Mouse (Mus musculus) bone marrow, adult 2 months (tissue): ENCODE results near the gene Bpnt1. TPM values are rescaled to one million over a fixed set of nuclear protein-coding genes. Genes with fewer than 3 reads are reported as not detected.
A peak's percentile ranks its signal among the peaks of the same experiment; 100 is the strongest.

Experiments used
- H3K27ac ChIP-seq: fragments of 200-500 bp; 2 replicates; pipeline ENCODE4 v1.5.1; 2012; ENCODE audit warnings: low read depth, mild to moderate bottlenecking, control low read depth, inconsistent platforms, low read length; ENCODE audit not compliant: control insufficient read depth, poor library complexity, insufficient read depth
- H3K4me1 ChIP-seq: fragments of 200-500 bp; 2 replicates; pipeline ENCODE4 v1.6.1; 2011; ENCODE audit warnings: low read length; ENCODE audit not compliant: control insufficient read depth, insufficient read depth
- H3K4me3 ChIP-seq: fragments of 200-500 bp; replicated peaks from 2 replicates; pipeline ENCODE3; 2011; ENCODE audit warnings: mild to moderate bottlenecking, low read depth, low read length, control low read depth; ENCODE audit not compliant: control insufficient read depth
- CTCF ChIP-seq: fragments of 200-500 bp; IDR thresholded peaks from 2 replicates; pipeline ENCODE4 v1.5.1; 2011; ENCODE audit warnings: low read length, control low read depth; ENCODE audit not compliant: control insufficient read depth, insufficient read depth
- POLR2A ChIP-seq: fragments of 200-500 bp; IDR thresholded peaks from 2 replicates; pipeline ENCODE4 v1.6.1; 2011; ENCODE audit warnings: low read depth, mild to moderate bottlenecking, control low read depth, low read length, borderline replicate concordance; ENCODE audit not compliant: control insufficient read depth
- WGBS: fragments of 180-500 bp; shearing (Covaris S2); methylation state at CpG from one replicate; pipeline ENCODE4 v1.1.7; 2018; 5-methylcytosine and 5-hydroxymethylcytosine counted together
- polyA plus RNA-seq: library from polyadenylated mRNA; stranded (reverse); fragments of >200 nt; gene quantifications from 2 replicates; pipeline ENCODE4 v1.2.4, GENCODE M21; 2011; ENCODE audit warnings: low replicate concordance; ENCODE audit not compliant: missing spikeins, insufficient read depth, insufficient read length

The Bpnt1 gene
- polyA plus RNA-seq, 1 experiment, result 11.3 TPM

DNA sequence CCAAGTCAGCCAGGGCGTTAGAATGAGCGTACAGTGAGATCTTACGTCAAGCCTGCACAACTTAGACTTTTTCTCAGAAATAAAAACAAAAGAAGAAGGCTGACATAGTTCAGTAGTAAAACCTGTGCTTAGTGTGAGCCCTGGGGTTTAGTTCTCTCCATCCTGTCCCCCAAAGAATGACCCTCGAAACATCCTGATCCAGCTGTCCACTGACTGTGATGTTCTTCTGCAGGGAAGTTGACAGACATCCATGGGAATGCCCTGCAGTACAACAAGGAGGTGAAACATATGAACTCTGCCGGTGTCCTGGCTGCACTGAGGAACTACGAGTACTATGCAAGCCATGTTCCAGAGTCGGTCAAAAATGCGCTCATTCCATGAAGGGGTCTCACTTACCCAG, 24.3 kb downstream of the Bpnt1 start:
- Histone ChIP-seq H3K27ac (no peak overlapping the region), H3K4me3 (no peak overlapping the region), H3K4me1 (no peaks in the 10 kb centered on the region)
- no peak for TF ChIP-seq CTCF
- TF ChIP-seq POLR2A, result no peak
- 91% methylated on average over 8 of the region's 8 CpGs for WGBS

DNA sequence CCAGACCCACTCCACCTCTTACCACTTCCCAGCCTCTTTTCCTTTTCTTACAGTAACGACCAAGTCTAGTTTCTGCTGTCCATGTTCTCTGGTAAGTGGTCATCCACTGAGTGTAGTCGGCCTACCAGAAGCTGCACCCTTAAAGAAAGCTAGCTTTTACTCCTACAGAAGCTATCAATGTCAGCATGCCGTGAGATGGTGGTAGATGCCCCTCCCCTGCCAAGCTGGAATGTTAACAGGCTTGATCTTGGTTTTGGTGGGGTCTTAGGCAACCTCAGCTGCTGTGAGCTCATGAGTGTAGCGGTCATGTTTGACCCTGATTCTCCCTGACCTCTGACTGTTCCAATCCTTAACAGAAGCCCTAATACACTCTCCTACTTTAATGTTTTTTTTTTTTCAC, 26.3 kb downstream of the Bpnt1 start:
- 82% methylated on average over 4 of the region's 4 CpGs for WGBS
- Histone ChIP-seq H3K4me1 (no peaks in the 10 kb centered on the region), H3K4me3 (no peak overlapping the region), H3K27ac (no peak overlapping the region)
- no peak for TF ChIP-seq CTCF
- no peak for TF ChIP-seq POLR2A

DNA sequence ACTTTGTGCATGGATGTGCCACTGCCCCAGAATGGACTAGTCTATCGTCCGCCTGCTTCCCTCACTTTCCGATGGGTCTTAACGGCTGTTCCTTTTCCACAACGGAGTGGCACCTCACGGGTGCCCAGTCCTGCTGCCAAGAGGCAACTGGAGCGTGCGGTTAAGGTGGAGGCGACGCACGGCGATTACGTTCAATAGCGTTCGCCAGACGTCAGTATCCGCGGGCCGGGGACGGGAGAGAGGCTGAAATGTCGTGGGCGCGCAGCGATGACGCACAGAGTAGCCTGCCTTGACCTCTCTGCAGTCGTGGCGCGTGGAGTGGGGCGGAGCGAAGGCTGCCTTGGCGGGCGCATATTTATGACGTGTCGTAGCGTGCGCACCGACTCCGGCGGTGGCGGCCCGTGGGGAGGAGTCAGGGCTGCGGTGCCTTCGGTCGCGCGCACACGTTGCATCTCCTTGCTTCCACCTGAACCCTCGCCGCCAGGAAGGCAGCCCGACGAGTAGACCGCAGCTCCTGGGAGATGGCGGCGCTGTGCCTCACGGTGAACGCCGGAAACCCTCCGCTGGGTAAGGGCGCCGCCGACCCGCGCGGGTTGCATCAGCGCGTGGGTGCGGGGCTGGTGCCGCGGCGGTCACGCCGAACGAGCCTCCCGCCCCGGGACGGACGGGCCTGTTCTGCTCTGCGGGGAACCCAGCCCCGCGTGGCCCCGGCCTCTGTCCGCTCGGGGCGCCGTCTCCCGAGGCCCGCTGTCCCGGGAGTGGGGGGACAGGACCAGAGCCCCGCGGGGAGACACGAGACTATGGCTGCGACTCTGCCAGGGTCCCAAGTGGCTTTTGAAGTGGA, 30.9 kb downstream of the Bpnt1 start, which contains the start of gene Eprs:
TSS of gene Eprs (plus strand) at position 368 of the 844 bp plus-strand sequence.
- no peaks in the 10 kb centered on the region for H3K4me1 ChIP-seq
- TF ChIP-seq POLR2A, result peak; percentile 80; the same call in 1 of the 2 replicates
- TF ChIP-seq CTCF, result no peak
- H3K4me3 ChIP-seq, result peak within 1 kb of the TSS; percentile 72
- H3K27ac ChIP-seq, result peak within 1 kb of the TSS; percentile 34
- under 1% methylated on average over 92 of the region's 92 CpGs for WGBS

DNA sequence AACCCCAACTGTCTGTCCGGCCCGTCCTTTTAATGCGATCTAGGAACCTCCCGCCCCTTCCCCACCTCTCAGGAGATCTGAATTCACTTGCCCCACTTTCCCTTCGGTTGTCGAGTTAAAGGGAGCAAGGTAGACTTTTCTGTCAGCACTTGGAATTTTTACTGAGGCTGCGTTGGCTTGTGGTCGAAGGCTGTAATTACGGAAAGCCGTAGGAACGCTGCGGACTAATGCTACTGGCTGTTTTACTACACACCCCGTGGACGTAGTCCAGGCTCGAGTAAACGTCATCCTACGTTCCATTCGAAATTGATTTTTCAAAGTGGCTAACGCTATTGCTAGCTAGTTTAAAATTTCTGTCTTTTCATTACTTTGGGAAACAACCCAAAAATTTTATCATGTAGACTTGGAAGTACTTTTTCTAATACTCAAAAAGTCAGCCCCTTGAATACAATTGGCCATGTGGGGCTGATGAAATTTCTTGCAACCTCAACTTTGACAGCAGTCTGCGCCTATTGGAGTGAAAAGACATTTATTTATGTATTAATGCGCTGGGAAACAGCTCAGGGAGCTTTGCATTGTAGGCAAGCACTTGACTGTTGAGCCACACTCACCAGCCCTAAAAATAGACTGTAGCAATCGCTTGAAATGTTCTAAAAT, 31.7 kb downstream of the Bpnt1 start:
- Histone ChIP-seq H3K4me3 (peak overlapping the region; percentile 72), H3K27ac (peak overlapping the region; percentile 34), H3K4me1 (no peaks in the 10 kb centered on the region)
- WGBS, result 1% methylated on average over 22 of the region's 22 CpGs
- TF ChIP-seq CTCF (no peak), POLR2A (no peak)

DNA sequence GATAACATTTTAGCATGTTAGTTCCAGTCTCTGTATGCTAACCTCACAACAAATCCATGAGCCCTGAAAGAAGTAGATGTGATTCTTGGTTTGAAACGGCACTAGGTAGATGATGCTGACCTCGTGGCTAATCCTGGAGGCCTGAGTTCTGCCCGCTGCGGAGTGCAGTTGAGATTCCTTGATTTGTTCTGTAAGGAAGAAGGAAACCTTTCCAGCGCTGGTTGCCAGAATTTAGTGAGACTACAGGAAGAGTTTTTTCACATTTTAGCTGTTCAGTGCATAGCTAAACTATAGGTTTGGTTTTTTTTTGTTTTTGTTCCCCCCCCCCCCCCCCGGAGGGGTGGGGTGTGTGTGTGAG, 32.2 kb downstream of the Bpnt1 start:
- H3K4me3 ChIP-seq, result no peak overlapping the region
- 52% methylated on average over 6 of the region's 6 CpGs for WGBS
- no peaks in the 10 kb centered on the region for H3K4me1 ChIP-seq
- H3K27ac ChIP-seq, result no peak overlapping the region
- TF ChIP-seq POLR2A (no peak), CTCF (no peak)

DNA sequence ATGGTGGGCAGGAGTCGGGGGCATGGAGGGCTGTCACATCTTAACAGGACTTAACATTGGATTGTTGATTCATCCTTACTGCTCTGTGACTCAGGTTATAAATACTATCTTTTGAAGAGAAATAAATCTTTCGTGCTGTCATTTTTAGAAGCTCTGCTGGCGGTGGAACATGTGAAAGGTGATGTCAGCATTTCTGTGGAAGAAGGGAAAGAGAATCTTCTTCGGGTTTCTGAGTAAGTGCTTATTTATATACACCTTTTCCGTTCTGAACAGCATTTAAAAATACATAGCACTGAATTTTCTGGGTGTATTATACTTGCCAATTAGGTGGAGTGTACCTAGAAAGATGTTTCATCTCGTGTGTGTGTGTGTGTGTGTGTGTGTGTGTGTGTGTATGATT, 35.4 kb downstream of the Bpnt1 start:
- no peak overlapping the region for H3K27ac ChIP-seq
- 73% methylated on average over 6 of the region's 6 CpGs for WGBS
- TF ChIP-seq POLR2A (no peak), CTCF (no peak)
- no peak overlapping the region for H3K4me3 ChIP-seq
- H3K4me1 ChIP-seq, result no peaks in the 10 kb centered on the region

DNA sequence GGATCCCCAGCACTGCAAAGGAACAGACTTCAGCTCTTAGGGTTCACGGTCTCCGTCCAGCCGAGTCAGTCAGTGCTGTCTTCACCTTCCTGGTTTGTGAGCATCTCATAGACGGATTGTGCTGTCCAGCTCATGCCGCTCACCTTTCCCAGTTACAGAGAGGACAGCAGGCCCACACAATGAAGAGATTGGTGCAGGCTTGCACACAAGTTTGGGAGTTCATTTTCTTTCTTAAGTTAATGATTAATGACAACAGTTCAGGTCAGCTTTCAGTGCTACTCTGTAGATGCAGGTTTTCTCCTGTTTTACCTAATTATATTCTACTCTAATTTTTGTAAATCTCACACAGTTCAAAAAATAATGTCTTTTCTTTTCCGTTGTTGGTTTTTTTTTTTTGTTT, 38.0 kb downstream of the Bpnt1 start:
- 88% methylated on average over 6 of the region's 6 CpGs for WGBS
- no peak overlapping the region for H3K4me3 ChIP-seq
- TF ChIP-seq POLR2A (no peak), CTCF (no peak)
- H3K4me1 ChIP-seq, result no peaks in the 10 kb centered on the region
- H3K27ac ChIP-seq, result no peak overlapping the region

DNA sequence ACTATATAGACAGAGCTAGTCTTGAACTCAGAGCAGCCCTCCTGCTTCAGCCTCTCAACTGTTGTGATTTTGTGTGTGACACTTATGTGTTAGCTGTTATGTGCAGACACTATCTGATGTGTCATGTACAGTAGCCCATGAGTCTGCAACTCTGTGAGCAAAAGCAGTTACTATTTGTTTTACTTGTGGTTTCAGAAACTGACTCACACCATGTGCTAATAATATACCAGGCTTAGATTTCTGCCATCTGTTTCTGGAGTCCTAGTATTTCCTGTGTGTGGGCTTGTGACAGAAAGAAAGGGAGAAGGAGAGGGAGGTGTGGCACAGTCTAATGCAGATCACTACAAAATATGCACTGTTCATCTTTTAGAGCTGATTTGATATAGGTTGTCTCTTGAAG, 44.4 kb downstream of the Bpnt1 start:
- Histone ChIP-seq H3K4me1 (no peaks in the 10 kb centered on the region), H3K27ac (no peak overlapping the region), H3K4me3 (no peak overlapping the region)
- TF ChIP-seq CTCF (no peak), POLR2A (no peak)
